Mouse (Mus musculus) intestine, embryonic 15.5 days (tissue): ENCODE measurements around the gene Eloa. TPM values are rescaled to one million over a fixed set of nuclear protein-coding genes. Genes with fewer than 3 reads are reported as not detected.
A peak's percentile ranks its signal among the peaks of the same experiment; 100 is the strongest.

Source experiments
- ATAC-seq: fragments of 200-750 bp; cut with Nextera tagmentation; 2 replicates; pipeline ENCODE4 v1.8.0; 2017; ENCODE audit warnings: moderate TSS enrichment, moderate library complexity
- H3K27ac ChIP-seq: fragments of 300-500 bp; sonication (generic); 2 replicates; pipeline ENCODE4 v1.5.1; 2015; ENCODE audit warnings: mild to moderate bottlenecking, inconsistent platforms
- H3K27me3 ChIP-seq: fragments of 300-500 bp; sonication (generic); replicated peaks from 2 replicates; pipeline ENCODE4 v1.6.1; 2015; ENCODE audit warnings: inconsistent platforms
- H3K36me3 ChIP-seq: fragments of 300-500 bp; sonication (generic); 2 replicates; pipeline ENCODE4 v1.6.1; 2015; ENCODE audit warnings: inconsistent platforms
- H3K4me1 ChIP-seq: fragments of 300-500 bp; sonication (generic); replicated peaks from 2 replicates; pipeline ENCODE4 v1.6.1; 2015; ENCODE audit warnings: inconsistent platforms
- H3K4me2 ChIP-seq: fragments of 300-500 bp; sonication (generic); replicated peaks from 2 replicates; pipeline ENCODE4 v1.6.1; 2015; ENCODE audit warnings: mild to moderate bottlenecking, inconsistent platforms
- H3K4me3 ChIP-seq: fragments of 300-500 bp; sonication (generic); replicated peaks from 2 replicates; pipeline ENCODE4 v1.5.1; 2015; ENCODE audit warnings: inconsistent platforms
- H3K9ac ChIP-seq: fragments of 300-500 bp; sonication (generic); 2 replicates; pipeline ENCODE4 v1.6.1; 2015; ENCODE audit warnings: inconsistent platforms
- H3K9me3 ChIP-seq: fragments of 300-500 bp; sonication (generic); 2 replicates; pipeline ENCODE4 v1.6.1; 2016; ENCODE audit warnings: inconsistent platforms
- WGBS: fragments of 180-500 bp; shearing (Covaris S2); methylation state at CpG from one replicate; pipeline ENCODE4 v1.1.7; 2015; 5-methylcytosine and 5-hydroxymethylcytosine counted together
- polyA plus RNA-seq: library from polyadenylated mRNA; unstranded; fragments of >200 nt; fragmentation: Nextera tagmentation; extraction: Ambion mirVana; gene quantifications from 2 replicates; pipeline ENCODE4 v1.2.1, GENCODE M21; 2015

The Eloa gene
- polyA plus RNA-seq, 1 experiment from 2014 or later: 34.4 TPM

- Histone ChIP-seq H3K9ac (peak overlapping the region; percentile 99), H3K27ac (no peak overlapping the region), H3K9me3 (no peaks in the 10 kb centered on the region), H3K4me3 (peak overlapping the region; percentile 91), H3K36me3 (peaks cover 33% of the 10 kb centered on the region), H3K4me1 (peaks cover 26% of the 10 kb centered on the region), H3K4me2 (peak overlapping the region; percentile 55), H3K27me3 (no peaks in the 10 kb centered on the region)
- no peak for ATAC-seq
- 0% methylated on average over 3 of the region's 3 CpGs for WGBS
Measured at GRCm38 (mm10) chr4:136052060-136052459, 30.5 kb upstream of the Eloa start.

GRCm38 (mm10) chr4:136050226-136050625, 28.7 kb upstream of the Eloa start:
- Histone ChIP-seq H3K4me3 (no peak overlapping the region), H3K27ac (no peak overlapping the region), H3K27me3 (no peaks in the 10 kb centered on the region), H3K4me1 (peaks cover 26% of the 10 kb centered on the region), H3K36me3 (peaks cover 43% of the 10 kb centered on the region), H3K9ac (no peak overlapping the region), H3K9me3 (no peaks in the 10 kb centered on the region), H3K4me2 (no peak overlapping the region)
- ATAC-seq: no peak
- WGBS: 93% methylated on average over 6 of the region's 6 CpGs

DNA sequence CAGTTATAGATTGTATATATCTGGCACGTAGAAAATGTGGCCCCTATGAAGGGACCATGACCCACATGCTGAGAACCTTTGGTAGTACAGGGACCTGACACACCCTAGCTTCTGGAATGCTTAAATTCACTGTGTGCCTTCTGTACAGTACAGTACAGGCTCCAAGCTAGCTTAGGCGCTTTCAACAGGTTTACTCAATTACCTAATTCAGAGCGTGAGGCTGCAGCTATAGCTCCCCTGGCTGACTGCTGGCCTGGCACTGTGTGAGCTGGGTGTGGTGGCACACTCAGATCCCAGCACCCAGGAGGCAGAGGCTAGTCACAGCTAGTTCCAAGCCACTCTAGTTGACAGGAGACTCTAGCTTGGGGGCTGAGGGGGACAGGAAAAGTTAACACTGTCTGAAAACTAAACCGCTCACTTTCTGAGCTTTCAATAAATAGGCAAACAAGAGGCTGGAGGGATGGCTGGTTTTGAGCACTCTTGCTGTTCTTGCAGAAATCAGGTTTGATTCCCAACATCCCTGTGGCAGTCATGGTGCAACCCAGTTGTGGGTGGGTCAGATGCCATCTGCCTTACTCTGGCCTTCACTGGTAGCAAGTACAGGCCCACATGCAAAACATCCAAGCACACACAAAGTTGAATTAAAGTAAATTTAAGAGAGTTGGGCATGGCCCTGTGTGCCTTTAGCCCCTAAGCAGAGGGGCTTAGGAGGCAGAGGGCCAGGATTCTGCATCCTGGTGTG, 26.9 kb upstream of the Eloa start:
- H3K9me3 ChIP-seq: no peaks in the 10 kb centered on the region
- no peak overlapping the region for H3K9ac ChIP-seq
- WGBS: 69% methylated on average over 4 of the region's 4 CpGs
- H3K4me3 ChIP-seq: no peak overlapping the region
- ATAC-seq: peak; percentile 14; the same call in 1 of the 2 replicates
- H3K27me3 ChIP-seq: no peaks in the 10 kb centered on the region
- no peak overlapping the region for H3K27ac ChIP-seq
- peaks cover 45% of the 10 kb centered on the region for H3K36me3 ChIP-seq
- H3K4me2 ChIP-seq: no peak overlapping the region
- peaks cover 26% of the 10 kb centered on the region for H3K4me1 ChIP-seq

DNA sequence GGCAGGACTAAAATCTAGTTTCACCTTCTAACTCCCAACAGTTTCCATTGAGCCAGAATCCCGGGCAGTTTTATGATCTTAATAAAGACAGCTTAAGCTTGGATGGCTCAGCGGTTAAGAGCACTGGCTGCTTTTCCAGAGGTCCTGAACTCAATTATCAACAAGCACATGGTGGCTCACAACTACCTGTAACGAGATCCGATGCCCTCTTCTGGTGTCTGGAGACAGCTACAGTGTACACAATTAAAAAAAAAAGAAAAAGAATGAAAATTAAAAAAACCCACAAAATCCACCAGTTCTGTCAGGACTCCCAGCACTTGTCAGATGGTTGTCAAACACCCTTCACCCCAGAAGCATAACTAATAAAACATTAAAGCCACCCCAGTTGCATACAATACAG, 26.1 kb upstream of the Eloa start:
- no peaks in the 10 kb centered on the region for H3K9me3 ChIP-seq
- H3K4me3 ChIP-seq: no peak overlapping the region
- H3K4me2 ChIP-seq: no peak overlapping the region
- peaks cover 45% of the 10 kb centered on the region for H3K36me3 ChIP-seq
- H3K27me3 ChIP-seq: no peaks in the 10 kb centered on the region
- no peak overlapping the region for H3K27ac ChIP-seq
- WGBS: 39% methylated on average over 4 of the region's 4 CpGs
- peaks cover 26% of the 10 kb centered on the region for H3K4me1 ChIP-seq
- no peak for ATAC-seq
- no peak overlapping the region for H3K9ac ChIP-seq

- Histone ChIP-seq H3K4me1 (peaks cover 24% of the 10 kb centered on the region), H3K9me3 (no peaks in the 10 kb centered on the region), H3K27me3 (no peaks in the 10 kb centered on the region), H3K4me3 (no peak overlapping the region), H3K9ac (no peak overlapping the region), H3K36me3 (peaks cover 45% of the 10 kb centered on the region), H3K4me2 (no peak overlapping the region), H3K27ac (no peak overlapping the region)
- ATAC-seq: no peak
- 67% methylated on average over 6 of the region's 6 CpGs for WGBS
Measured at GRCm38 (mm10) chr4:136046888-136047287, 25.3 kb upstream of the Eloa start.

DNA sequence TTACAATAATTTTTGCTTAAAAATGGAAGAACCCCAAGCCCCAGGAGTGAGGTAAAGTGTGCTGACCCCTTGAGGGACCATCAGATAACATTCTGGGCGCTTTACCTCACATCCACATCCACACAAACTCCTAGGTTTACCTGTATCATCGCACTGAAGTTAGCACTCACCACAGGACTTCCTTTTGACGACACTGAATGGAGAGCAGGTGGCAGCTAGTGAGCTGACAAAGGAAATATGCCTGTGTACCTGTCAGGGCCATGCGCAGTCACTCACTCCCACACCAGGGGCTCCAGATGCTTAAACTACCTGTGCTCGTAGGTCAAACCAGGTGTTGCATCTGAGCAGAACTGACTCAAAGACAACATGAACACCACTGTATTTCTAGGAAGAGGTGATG, 23.5 kb upstream of the Eloa start:
- ATAC-seq: no peak

GRCm38 (mm10) chr4:136043784-136044400, 22.3 kb upstream of the Eloa start:
- WGBS: 83% methylated on average over 6 of the region's 6 CpGs
- no peaks in the 10 kb centered on the region for H3K9me3 ChIP-seq
- no peak overlapping the region for H3K9ac ChIP-seq
- H3K4me3 ChIP-seq: no peak overlapping the region
- no peak for ATAC-seq
- H3K36me3 ChIP-seq: peaks cover 19% of the 10 kb centered on the region
- H3K27ac ChIP-seq: no peak overlapping the region
- H3K27me3 ChIP-seq: no peaks in the 10 kb centered on the region
- 0 out of 2 replicates have a peak, but pooled peaks cover 6% of the 10 kb centered on the region for H3K4me1 ChIP-seq
- H3K4me2 ChIP-seq: no peak overlapping the region

More for the DNA sequence above, 23.5 kb upstream of the Eloa start:
- Histone ChIP-seq H3K9me3 (no peaks in the 10 kb centered on the region), H3K4me2 (no peak overlapping the region), H3K9ac (no peak overlapping the region), H3K27me3 (no peaks in the 10 kb centered on the region), H3K27ac (no peak overlapping the region), H3K4me1 (peaks cover 6% of the 10 kb centered on the region; the same call in 1 of the 2 replicates), H3K4me3 (no peak overlapping the region), H3K36me3 (peaks cover 28% of the 10 kb centered on the region)
- WGBS: 89% methylated on average over 5 of the region's 5 CpGs

DNA sequence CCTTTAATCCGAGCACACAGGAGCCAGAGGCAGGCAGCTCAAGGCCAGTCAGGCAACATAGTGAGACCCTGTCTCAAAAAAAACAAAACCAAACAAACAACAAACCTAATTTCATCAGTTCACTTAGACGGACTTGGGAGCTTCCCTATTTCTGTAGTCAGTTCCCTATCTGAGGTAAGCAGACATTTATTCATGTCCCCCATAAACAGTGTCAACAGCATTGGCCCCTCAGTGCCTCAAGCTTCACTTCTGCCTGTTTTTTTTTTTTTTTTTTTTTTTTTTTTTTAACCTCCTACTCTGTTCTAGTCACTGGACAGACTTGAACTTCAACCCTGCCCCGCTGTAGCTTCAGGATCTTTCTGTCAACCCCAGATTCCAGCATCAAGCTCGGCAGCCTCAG, 13.5 kb upstream of the Eloa start:
- 63% methylated on average over 4 of the region's 4 CpGs for WGBS

DNA sequence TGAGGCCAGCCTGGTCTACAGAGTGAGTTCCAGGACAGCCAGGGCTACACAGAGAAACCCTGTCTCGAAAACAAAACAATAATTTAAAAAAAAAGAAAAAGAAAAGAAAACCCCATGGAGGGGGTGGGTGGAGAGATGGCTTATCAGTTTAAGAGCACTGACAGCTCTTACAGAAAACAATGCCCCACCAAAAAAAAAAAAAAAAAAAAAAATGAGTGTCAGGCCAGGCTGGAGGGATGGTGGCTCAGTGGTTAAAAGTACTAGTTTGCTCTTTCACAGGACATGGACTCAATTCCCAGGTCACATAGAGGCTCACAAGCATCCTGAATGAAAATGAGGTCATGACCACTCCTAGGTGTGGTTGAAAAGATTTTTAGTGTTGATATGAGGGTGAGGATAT, 11.7 kb upstream of the Eloa start:
- H3K27me3 ChIP-seq: no peaks in the 10 kb centered on the region
- H3K4me1 ChIP-seq: peaks cover 9% of the 10 kb centered on the region
- no peaks in the 10 kb centered on the region for H3K9me3 ChIP-seq
- H3K4me2 ChIP-seq: no peak overlapping the region
- no peak overlapping the region for H3K9ac ChIP-seq
- no peaks in the 10 kb centered on the region for H3K36me3 ChIP-seq
- ATAC-seq: no peak
- H3K4me3 ChIP-seq: no peak overlapping the region
- no peak overlapping the region for H3K27ac ChIP-seq
- 71% methylated on average over 1 of the region's 1 CpGs for WGBS

More for the DNA sequence above, 13.5 kb upstream of the Eloa start:
- no peaks in the 10 kb centered on the region for H3K36me3 ChIP-seq
- H3K4me2 ChIP-seq: no peak overlapping the region
- H3K4me1 ChIP-seq: peaks cover 9% of the 10 kb centered on the region
- no peak overlapping the region for H3K27ac ChIP-seq
- no peaks in the 10 kb centered on the region for H3K27me3 ChIP-seq
- no peak overlapping the region for H3K9ac ChIP-seq
- H3K4me3 ChIP-seq: no peak overlapping the region
- no peak for ATAC-seq
- no peaks in the 10 kb centered on the region for H3K9me3 ChIP-seq

DNA sequence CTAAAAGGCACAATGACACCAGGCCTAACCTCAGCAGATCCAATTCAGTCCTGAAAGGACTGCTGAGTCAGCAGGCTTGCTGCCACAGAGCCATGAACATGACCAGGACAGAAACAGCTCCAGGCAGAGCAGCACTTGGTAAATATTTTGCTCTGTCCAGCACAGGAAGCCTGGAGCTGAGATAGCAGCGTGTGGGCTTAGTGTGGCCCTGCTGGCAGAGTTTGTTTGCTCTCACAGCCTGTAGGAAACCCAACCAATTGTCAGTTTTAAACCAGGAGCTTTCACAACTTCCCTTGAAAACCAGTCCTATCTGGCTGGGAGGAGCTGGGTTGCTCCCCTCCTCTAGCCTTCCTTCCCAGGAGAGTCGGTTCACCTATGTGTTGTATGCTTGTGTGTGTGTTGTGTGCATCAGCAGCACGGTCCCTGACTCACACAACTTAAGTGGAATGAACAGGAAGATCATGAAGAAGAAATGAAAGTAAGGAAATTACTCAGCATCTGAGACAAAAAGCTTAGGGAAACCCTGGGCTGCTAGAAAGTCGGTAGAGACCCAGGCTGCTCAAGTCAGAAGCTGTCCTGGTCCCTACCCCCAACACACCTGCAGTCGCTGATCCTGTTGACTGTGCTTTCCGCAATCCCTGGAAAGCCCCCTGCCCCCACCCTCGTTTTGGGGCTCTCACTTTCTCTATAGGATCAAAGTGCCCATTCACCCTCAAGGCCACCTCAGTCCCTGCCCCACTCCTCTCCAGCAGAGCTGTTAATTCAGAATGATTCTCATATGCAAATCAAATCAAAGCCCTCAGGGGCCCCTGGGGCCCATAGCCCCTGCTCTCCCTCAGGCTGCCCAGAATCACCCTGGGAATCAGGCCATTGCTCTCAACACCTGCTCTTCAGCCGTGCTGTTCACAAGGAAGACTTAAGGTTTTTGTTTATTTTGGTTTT, 9.7 kb upstream of the Eloa start:
- Histone ChIP-seq H3K36me3 (no peaks in the 10 kb centered on the region), H3K9me3 (no peaks in the 10 kb centered on the region), H3K4me1 (peaks cover 9% of the 10 kb centered on the region), H3K27me3 (no peaks in the 10 kb centered on the region), H3K9ac (no peak overlapping the region), H3K27ac (peak overlapping the region; percentile 49; the same call in 1 of the 2 replicates), H3K4me3 (no peak overlapping the region), H3K4me2 (peak overlapping the region; percentile 27; the same call in 1 of the 2 replicates)
- WGBS: 9% methylated on average over 8 of the region's 8 CpGs
- peak; percentile 76 for ATAC-seq

GRCm38 (mm10) chr4:136028689-136029088, 7.1 kb upstream of the Eloa start:
- Histone ChIP-seq H3K4me3 (no peak overlapping the region), H3K9me3 (no peaks in the 10 kb centered on the region), H3K4me2 (no peak overlapping the region), H3K27ac (no peak overlapping the region), H3K27me3 (no peaks in the 10 kb centered on the region), H3K4me1 (peaks cover 9% of the 10 kb centered on the region), H3K9ac (no peak overlapping the region), H3K36me3 (no peaks in the 10 kb centered on the region)
- 77% methylated on average over 5 of the region's 5 CpGs for WGBS
- ATAC-seq: no peak

GRCm38 (mm10) chr4:136028132-136028564, 6.6 kb upstream of the Eloa start:
- ATAC-seq: no peak
- Histone ChIP-seq H3K9me3 (no peaks in the 10 kb centered on the region), H3K36me3 (no peaks in the 10 kb centered on the region), H3K27ac (no peak overlapping the region), H3K27me3 (no peaks in the 10 kb centered on the region), H3K4me1 (peaks cover 9% of the 10 kb centered on the region), H3K4me3 (no peak overlapping the region), H3K4me2 (no peak overlapping the region), H3K9ac (no peak overlapping the region)
- 88% methylated on average over 19 of the region's 19 CpGs for WGBS
